Mouse (Mus musculus): ENCODE results near the gene Otud7a.

Gene Otud7a

DNA sequence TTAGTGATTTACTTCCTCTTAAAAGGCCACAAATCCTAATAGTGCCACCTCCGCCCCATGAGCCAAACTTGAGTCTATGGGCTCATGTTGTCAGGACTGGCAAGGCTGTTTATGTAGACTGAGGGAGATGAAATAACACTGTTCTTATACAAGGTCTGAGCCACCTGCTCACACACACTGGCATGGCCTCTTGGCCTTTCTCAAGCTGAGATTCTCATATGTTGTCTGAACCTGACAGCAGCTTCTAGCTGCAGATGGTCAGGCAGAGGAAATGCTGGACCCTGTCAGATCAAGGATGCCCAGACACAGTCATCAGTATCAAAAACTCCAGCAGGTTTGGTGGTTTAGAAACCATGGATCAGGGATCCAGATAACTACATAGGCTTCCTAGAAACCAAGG is 328.7 kb downstream of the Otud7a start:
- DNase-seq (ENCODE audit: low spot score in 2 of 2), result peak in 1 of 2 experiments; percentile 45

DNA sequence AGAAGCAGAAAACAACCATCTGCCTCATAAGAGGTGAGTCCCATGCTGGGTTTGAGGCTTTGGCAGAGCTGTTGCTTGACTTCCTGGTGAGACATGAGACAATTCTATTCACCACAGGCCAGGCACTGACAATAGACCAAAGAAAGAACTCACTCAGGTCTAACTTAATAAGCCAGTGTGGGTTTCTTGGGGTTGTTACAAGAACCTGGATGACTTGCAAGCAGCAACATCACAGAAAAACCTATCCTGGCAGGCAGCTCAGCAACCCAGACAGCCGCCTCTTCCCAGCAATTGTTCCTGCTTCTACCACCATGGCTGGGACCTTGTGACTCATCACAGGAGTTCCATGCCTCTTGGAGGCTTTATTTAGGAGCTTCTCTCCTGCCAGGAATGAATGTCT is 329.7 kb downstream of the Otud7a start:
- DNase-seq (ENCODE audit: low spot score in 2 of 2), result peak; percentile 5 to 43

DNA sequence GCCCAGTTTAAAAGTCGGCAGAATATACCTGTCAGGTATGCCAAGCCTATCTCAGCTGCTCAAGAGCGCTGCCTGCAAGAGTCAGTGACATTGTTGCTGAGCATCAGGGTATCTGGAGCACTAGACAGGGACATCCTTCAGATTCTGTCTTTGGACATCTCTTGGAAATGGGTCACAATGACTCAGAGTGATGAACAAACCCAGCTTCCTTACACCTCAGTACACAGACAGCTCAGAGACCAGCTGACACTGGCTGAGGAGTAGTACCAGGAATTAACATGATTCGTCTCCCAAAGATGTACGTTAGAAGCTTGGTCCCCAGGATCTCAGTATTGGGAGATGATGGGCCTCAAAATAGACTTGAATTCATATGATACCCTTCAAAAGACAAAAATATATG is 332.8 kb downstream of the Otud7a start:
- peak; percentile 3 to 16 for DNase-seq (ENCODE audit: low spot score in 2 of 2)

DNA sequence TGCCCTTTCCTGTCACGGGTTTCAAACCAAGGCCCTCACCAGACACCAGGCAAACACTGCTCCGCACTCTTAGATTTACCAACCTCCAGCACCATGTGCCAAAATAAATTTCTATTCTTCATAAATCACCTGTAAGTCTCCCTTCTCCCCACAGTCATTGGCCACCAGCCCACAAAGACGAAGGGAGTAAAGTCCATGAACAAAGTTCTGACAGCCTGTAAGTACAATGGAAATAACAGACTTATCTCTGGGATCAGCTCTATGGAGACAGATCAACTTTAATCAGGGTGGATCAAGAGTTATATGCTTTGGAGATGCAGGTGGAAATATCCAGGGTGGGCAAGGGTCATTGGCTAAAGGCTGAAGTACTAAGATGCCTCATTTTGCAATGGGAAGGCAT is 336.3 kb downstream of the Otud7a start:
- DNase-seq (ENCODE audit: low spot score in 2 of 2), result peak in 1 of 2 experiments; percentile 11

DNA sequence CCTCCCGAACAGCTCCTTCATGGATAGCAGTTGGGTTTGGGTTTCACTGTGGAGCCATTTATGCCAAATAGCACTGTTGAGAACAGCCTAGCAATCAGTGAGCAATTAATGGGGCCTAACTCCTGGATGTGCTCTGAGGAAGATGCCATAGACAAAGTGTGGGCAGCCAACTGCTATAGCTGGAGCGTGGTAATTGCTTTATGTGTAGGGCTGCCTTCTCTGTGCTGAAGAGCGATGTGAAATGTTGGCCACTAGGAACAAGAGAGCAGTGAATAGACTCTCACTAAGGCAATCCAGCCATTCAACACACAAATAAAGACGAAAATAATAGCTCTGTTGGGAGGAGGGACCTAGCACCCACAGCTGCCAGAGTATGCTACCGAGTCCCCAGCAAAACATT is 345.2 kb downstream of the Otud7a start:
- DNase-seq (ENCODE audit: low spot score in 2 of 2), result no peak

DNA sequence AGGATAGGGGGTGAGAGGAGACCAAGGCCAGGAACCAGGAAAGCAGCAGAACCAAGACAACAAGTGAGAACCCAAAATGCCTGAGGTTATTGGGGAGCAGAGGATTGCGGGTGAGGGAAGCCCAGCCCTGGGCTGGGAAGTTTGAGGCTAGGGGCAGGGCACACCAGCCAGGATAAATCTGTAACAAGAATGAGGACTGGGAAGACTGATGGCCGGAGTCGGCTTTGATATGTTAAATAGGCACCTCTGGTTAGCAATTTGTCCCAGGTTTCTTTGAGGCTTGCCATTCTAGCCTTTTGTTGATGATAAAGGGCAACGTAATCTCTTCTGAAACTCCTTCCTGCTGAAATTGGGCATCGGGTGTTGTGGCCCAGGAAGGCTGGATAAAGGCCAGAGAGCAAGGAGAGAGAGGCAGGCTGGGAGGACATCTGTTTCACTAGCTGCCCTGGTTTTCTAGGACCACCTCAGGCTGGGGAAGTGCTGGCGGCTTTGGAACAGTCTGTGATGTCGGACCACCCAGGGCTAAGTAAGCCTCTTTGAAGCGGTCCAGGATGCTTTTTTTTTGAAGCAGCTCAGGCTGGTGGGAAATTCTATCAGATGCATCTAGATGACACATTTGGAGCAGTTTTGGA is 351.6 kb downstream of the Otud7a start:
- peak in 1 of 2 experiments; percentile 45 for DNase-seq (ENCODE audit: low spot score in 2 of 2)

DNA sequence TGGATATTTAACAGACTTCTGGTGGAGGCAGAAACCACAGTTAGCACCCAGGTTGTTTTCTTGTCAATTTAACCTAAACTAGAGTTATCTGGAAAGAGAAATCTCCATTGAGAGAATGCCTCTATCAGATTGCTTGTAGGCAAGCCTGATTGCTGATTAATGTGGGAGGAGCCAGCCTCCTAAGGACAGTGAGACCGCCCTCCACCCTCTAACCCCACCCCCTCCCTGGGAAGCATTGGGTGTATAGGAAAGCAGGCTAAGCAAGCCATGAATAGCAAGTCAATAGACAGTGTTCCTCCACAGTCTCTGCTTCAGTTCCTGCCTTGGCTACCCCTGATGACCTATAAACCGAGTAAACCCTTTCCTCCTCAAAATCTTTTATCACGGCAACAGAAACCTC is 353.9 kb downstream of the Otud7a start:
- peak in 1 of 2 experiments; percentile 46 for DNase-seq (ENCODE audit: low spot score in 2 of 2)

DNA sequence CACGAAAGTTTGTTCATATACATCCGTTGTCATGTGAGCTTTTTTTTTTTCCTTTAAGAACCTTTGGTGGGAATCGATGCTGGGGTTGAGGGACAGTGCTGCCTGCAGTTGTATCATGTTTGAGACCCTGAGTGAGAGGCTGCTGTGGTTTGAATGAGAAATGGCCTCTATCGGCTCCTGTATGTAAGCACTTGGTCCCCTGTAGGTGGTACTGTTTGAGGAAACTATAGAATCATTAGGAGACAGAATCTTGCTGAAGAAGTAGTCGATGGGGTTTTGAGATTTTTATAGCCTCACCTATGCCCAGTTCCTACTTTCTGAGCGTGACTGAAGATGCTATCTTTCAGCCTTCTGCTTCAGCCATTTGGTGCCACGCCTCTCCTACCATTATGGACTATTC is 354.8 kb downstream of the Otud7a start:
- DNase-seq (ENCODE audit: low spot score in 2 of 2), result peak in 1 of 2 experiments; percentile 40

DNA sequence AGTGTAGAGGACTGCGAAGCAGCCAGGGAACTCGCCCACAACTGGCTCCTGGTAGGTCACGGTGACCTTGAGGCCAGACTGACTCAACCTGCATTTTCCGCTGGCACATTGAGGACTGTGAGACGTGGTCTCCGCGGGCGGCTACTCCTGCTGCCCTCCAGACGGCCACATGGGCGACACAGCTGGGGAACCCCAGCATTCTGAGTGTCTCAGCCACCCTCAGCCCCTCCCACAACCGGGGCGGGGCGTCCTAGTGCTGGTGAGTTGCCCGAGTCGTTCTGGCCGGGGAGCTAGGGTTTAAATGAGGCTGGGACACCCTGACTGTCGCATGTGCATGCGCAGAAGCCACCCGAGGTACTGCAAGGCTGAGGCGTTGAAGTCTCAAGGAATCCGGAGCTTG is 358.2 kb downstream of the Otud7a start:
- peak; percentile 27 to 65 for DNase-seq (ENCODE audit: low spot score in 2 of 2)
